Mouse (Mus musculus) olfactory bulb, adult 2 months (tissue): ENCODE measurements at regions not wholly inside any gene's neighbourhood (a gene's known extent, or its start where the extent isn't known, plus 50 kb on each side); places are given as distances from the start of the nearest gene placed in this dataset.

Experiments
- H3K27ac ChIP-seq: fragments of 200-500 bp; 2 replicates; pipeline ENCODE4 v1.5.1; 2012; ENCODE audit warnings: low read depth, low read length; ENCODE audit not compliant: insufficient read depth
- H3K4me1 ChIP-seq: fragments of 200-500 bp; 2 replicates; pipeline ENCODE4 v1.6.1; 2012; ENCODE audit warnings: low read length; ENCODE audit not compliant: control insufficient read depth, insufficient read depth
- H3K4me3 ChIP-seq: fragments of 200-500 bp; 2 replicates; pipeline ENCODE4 v1.5.1; 2012; ENCODE audit warnings: mild to moderate bottlenecking, low read depth, low read length, moderate library complexity; ENCODE audit not compliant: insufficient read depth
- CTCF ChIP-seq: fragments of 200-500 bp; IDR thresholded peaks from 2 replicates; pipeline ENCODE4 v1.5.1; 2012; ENCODE audit warnings: low read depth, mild to moderate bottlenecking, low read length, moderate library complexity; ENCODE audit not compliant: insufficient read depth
- POLR2A ChIP-seq: fragments of 200-500 bp; IDR thresholded peaks from 2 replicates; pipeline ENCODE4 v1.6.1; 2012; ENCODE audit warnings: mild to moderate bottlenecking, low read depth, low read length, moderate library complexity; ENCODE audit not compliant: insufficient read depth
- WGBS: fragments of 180-500 bp; shearing (Covaris S2); methylation state at CpG from one replicate; pipeline ENCODE4 v1.1.7; 2018; 5-methylcytosine and 5-hydroxymethylcytosine counted together

DNA sequence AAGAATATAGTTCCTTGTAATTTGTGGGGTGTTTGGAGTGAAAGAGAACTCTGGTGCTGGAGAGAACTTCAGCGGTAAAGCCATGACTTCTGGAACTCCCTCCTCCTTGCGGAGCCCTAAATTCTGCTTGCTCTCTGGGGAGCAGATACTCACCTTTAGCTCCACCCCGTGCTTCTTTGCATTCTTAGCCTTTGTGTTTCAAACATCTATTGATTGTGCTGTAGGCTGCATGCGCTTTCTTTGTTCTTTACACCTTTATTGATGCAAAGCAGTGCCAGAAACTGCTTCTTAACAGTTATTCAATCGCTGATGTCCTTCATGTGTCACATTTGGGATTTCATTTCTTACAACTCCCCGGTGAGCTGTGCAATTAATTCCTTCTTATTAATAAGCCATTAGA, 222.5 kb downstream of the Mtx2 start:
- TF ChIP-seq CTCF (no peak), POLR2A (no peak)
- Histone ChIP-seq H3K4me1 (no peaks in the 10 kb centered on the region), H3K4me3 (no peak overlapping the region), H3K27ac (no peak overlapping the region)
- WGBS, result 42% methylated on average over 6 of the region's 6 CpGs

- Histone ChIP-seq H3K4me1 (peaks cover 6% of the 10 kb centered on the region), H3K27ac (no peak overlapping the region), H3K4me3 (peak overlapping the region; percentile 33)
- TF ChIP-seq POLR2A, result no peak
- TF ChIP-seq CTCF, result no peak
- WGBS, result 24% methylated on average over 14 of the region's 14 CpGs
Observed at GRCm38 (mm10) chr2:75054474-75055186, 229.0 kb downstream of the Mtx2 start.

DNA sequence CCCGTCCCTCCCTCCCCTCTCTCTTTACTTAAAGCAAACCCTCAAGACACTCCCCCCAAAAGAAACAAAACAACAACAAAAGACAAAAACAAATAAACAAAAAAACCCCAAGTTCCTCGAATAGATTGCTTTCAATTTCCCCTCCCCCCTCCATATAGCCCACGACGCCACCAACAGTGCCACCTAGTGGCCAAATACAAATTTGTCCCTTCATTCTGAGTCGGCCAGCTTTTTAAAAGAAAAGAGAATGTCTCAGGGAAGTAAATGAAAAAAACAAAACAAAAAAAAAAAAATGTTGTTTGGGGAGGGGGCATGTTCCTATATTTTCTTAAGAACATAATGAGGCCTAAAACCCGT, 229.6 kb downstream of the Mtx2 start:
- peaks cover 6% of the 10 kb centered on the region for H3K4me1 ChIP-seq
- H3K27ac ChIP-seq, result no peak overlapping the region
- WGBS, result under 1% methylated on average over 6 of the region's 6 CpGs
- peak overlapping the region; percentile 33 for H3K4me3 ChIP-seq
- TF ChIP-seq POLR2A (no peak), CTCF (no peak)

DNA sequence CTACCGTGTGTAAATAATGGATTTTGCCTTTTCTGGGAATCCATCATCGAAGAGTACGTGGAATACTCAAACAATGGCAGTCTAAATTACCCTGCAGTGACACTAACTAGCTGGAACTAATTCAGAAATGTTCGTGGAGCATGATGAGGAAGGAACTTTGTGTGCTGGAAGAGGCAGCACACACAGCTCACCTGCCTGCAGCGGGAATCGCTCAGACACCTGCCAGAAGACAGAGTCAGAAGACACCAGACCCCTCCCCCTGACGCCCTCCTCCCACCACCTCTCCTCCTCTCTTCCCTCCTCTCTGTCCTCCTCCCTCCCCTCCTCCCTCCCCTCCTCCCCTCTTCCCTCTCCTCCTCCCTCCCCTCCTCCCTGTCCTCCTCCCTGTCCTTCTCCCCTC, 235.4 kb downstream of the Mtx2 start:
- Histone ChIP-seq H3K4me1 (peaks cover 10% of the 10 kb centered on the region), H3K4me3 (no peak overlapping the region), H3K27ac (no peak overlapping the region)
- TF ChIP-seq CTCF (no peak), POLR2A (no peak)
- 26% methylated on average over 7 of the region's 7 CpGs for WGBS

GRCm38 (mm10) chr2:75061456-75062188, 236.0 kb downstream of the Mtx2 start:
- WGBS, result 38% methylated on average over 12 of the region's 12 CpGs
- Histone ChIP-seq H3K27ac (peak overlapping the region; percentile 35; the same call in 1 of the 2 replicates), H3K4me3 (no peak overlapping the region), H3K4me1 (peaks cover 10% of the 10 kb centered on the region)
- TF ChIP-seq CTCF (no peak), POLR2A (no peak)

DNA sequence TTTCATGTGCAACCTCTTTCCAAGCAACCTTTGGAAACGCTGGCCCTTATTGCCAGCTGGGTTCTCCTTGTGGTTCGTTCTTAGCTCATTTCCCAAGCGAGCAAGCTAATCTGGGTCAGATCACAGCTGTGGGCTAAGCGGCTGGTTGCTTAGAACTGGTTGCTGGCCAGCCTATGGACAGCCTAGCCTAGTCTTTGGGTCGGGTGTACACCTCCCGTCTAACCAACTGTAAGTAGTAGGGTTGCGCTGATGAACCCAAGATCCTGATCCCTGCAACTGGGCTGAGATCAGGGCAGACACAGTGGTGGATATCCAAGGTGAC, 236.5 kb downstream of the Mtx2 start:
- WGBS, result 55% methylated on average over 7 of the region's 7 CpGs

DNA sequence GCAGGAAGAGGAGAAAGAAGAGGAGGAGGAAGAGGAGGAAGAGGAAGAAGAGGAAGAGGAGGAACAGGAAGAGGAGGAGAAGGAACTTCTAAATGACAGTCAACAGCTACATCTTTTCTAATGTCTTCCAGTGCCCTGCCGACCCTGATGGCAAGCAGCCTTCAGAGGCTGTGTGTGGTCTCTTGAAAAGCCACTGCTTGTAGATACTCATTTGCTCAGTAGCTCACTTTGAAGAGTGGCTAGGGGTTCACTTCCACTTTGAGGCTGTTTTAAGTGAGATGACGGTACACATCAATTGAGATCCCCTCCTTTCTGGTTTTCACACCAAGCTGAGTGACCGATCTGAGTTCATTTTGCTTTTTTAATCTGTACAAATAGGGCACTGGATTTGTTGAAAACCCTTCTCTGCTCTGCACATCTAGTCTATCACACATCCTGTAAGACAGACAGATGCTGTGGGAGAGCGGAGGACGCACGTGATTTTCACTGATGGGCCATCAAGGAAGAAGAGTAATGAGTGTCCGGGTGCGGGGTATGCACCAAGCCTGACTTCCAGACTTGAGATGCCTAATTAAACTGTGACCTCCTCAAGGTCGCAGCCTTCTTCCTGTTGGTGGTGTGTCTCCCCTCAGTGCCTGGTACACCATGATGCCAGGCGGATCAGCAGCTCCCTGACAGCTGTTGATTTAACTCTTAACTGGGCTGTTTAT, 239.0 kb downstream of the Mtx2 start:
- WGBS, result 88% methylated on average over 10 of the region's 10 CpGs
- no peak overlapping the region for H3K4me3 ChIP-seq
- H3K4me1 ChIP-seq, result peaks cover 10% of the 10 kb centered on the region
- no peak for TF ChIP-seq POLR2A
- no peak for TF ChIP-seq CTCF
- no peak overlapping the region for H3K27ac ChIP-seq

More for the DNA sequence above, 236.5 kb downstream of the Mtx2 start:
- H3K4me1 ChIP-seq, result peaks cover 10% of the 10 kb centered on the region
- no peak for TF ChIP-seq POLR2A
- TF ChIP-seq CTCF, result no peak
- H3K4me3 ChIP-seq, result no peak overlapping the region
- 0 out of 2 replicates have a peak overlapping the region, but pooled peaks have one; percentile 35 for H3K27ac ChIP-seq

GRCm38 (mm10) chr2:75065304-75065703, 239.7 kb downstream of the Mtx2 start:
- WGBS, result 43% methylated on average over 2 of the region's 2 CpGs
- no peak for TF ChIP-seq CTCF
- no peak for TF ChIP-seq POLR2A
- H3K4me1 ChIP-seq, result peaks cover 10% of the 10 kb centered on the region
- H3K27ac ChIP-seq, result no peak overlapping the region
- no peak overlapping the region for H3K4me3 ChIP-seq

DNA sequence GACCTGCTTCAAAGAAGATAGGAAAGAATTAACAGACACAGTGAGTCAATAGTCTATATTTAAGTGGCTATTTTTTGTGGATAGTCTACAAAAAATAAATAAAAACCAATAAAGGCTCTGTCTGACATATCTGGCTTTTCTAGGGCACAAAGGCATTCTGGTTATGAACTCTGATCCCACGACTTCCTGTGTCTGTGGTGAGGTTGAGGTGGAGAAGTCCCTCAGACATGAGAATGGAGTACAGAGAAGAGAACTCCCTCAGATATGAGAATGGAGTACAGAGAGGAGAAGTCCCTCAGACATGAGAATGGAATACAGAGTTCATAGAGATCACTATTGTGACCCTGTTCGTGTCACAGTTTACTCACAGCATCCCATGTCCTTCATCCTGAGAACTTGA, 243.7 kb downstream of the Mtx2 start:
- Histone ChIP-seq H3K27ac (no peak overlapping the region), H3K4me3 (no peak overlapping the region), H3K4me1 (peaks cover 4% of the 10 kb centered on the region; the same call in 1 of the 2 replicates)
- WGBS, result 86% methylated on average over 2 of the region's 2 CpGs
- TF ChIP-seq POLR2A, result no peak
- no peak for TF ChIP-seq CTCF
